Comparison of ENCODE assay signal across 1 mouse cellular context in genomic region chr4:148082257-148083044, GRCm38 (mm10).
TF ChIP-seq lines count a peak whose summit lies in the region.

No protein-coding gene starts in this region.

TF ChIP-seq in MEL, 35 proteins besides CTCF, POLR2A, EP300 and RAD21 (continued from another document):
- TF ChIP-seq TAL1 (IDR thresholded peaks at IDR 0.05; ENCODE audit: low read length) (no peak), ZMIZ1 (IDR thresholded peaks at IDR 0.05; ENCODE audit: low read depth, low read length) (no peak), ZC3H11A (IDR thresholded peaks at IDR 0.05; ENCODE audit: low read depth, low read length) (no peak), MYB (IDR thresholded peaks at IDR 0.05; ENCODE audit: low read depth, low read length) (no peak)
